Mouse (Mus musculus) ovary, adult 18-20 months (tissue): Measurements from ENCODE around the gene Thrb.

Source experiments
- DNase-seq: peaks from one replicate; pipeline ENCODE4 v3.0.0; 2022; ENCODE audit warnings: low spot score, mixed read lengths

Thrb gene

GRCm38 (mm10) chr14:17954038-17954437 lies 294.0 kb downstream of the Thrb start:
- no peak for DNase-seq

GRCm38 (mm10) chr14:17959901-17960300 lies 299.8 kb downstream of the Thrb start:
- DNase-seq = no peak

GRCm38 (mm10) chr14:17967117-17967726 lies 307.2 kb downstream of the Thrb start:
- peak; percentile 13 for DNase-seq

- DNase-seq = no peak
Measured at GRCm38 (mm10) chr14:17972132-17972531, 312.1 kb downstream of the Thrb start.

GRCm38 (mm10) chr14:17972665-17973064 lies 312.6 kb downstream of the Thrb start:
- DNase-seq = no peak

GRCm38 (mm10) chr14:17975786-17976185 lies 315.7 kb downstream of the Thrb start:
- DNase-seq = no peak

- no peak for DNase-seq
Measured at GRCm38 (mm10) chr14:17978259-17978658, 318.2 kb downstream of the Thrb start.

GRCm38 (mm10) chr14:17981258-17981657 lies 321.2 kb downstream of the Thrb start:
- no peak for DNase-seq

- DNase-seq = no peak
Measured at GRCm38 (mm10) chr14:17982017-17982416, 322.0 kb downstream of the Thrb start.

GRCm38 (mm10) chr14:17983390-17983789 lies 323.3 kb downstream of the Thrb start:
- peak; percentile 3 for DNase-seq

GRCm38 (mm10) chr14:17983839-17984238 lies 323.8 kb downstream of the Thrb start:
- DNase-seq = no peak

- DNase-seq = no peak
Measured at GRCm38 (mm10) chr14:17988580-17988979, 328.5 kb downstream of the Thrb start.

GRCm38 (mm10) chr14:17989182-17989581 lies 329.1 kb downstream of the Thrb start:
- DNase-seq = no peak

- DNase-seq = no peak
Measured at GRCm38 (mm10) chr14:17990186-17990585, 330.1 kb downstream of the Thrb start.

- DNase-seq = no peak
Measured at GRCm38 (mm10) chr14:18001886-18002285, 341.8 kb downstream of the Thrb start.

GRCm38 (mm10) chr14:18003686-18004085 lies 343.6 kb downstream of the Thrb start:
- no peak for DNase-seq

GRCm38 (mm10) chr14:18008524-18008923 lies 348.5 kb downstream of the Thrb start:
- no peak for DNase-seq

- DNase-seq = no peak
Measured at GRCm38 (mm10) chr14:18016604-18017003, 356.5 kb downstream of the Thrb start.

GRCm38 (mm10) chr14:18020128-18020527 lies 360.1 kb downstream of the Thrb start:
- DNase-seq = no peak

- peak; percentile 16 for DNase-seq
Measured at GRCm38 (mm10) chr14:18020636-18021035, 360.6 kb downstream of the Thrb start.

GRCm38 (mm10) chr14:18021726-18022125 lies 361.7 kb downstream of the Thrb start:
- DNase-seq = no peak

- DNase-seq = no peak
Measured at GRCm38 (mm10) chr14:18022351-18022750, 362.3 kb downstream of the Thrb start.

GRCm38 (mm10) chr14:18027867-18028266 lies 367.8 kb downstream of the Thrb start:
- no peak for DNase-seq

GRCm38 (mm10) chr14:18029181-18029932 lies 369.3 kb downstream of the Thrb start:
- no peak for DNase-seq
